Mouse (Mus musculus): ENCODE measurements around the gene Ccdc6. TPM values are rescaled to one million over a fixed set of nuclear protein-coding genes. Genes with fewer than 3 reads are reported as not detected.

The Ccdc6 gene
- polyA plus RNA-seq, 1 experiment from 2014 or later: 10.0 TPM

DNA sequence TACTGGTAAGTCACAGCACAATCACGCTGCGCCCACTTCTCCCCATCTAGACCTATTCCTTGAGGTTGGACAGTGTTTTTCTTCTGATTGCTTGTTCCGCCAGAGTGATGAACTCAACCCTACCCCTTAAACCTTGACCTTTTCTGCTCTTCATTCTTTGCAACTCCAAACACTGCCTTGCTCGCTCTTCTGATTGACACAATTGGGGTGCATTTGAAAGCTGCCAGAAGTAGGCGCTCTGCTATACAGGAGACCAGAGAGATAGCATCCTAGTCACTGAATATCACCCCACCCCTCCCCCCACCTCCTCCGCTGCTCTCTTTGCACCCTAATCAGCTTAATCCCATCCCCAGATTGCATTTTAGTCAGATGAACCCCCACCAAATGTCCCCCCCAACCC lies 27.6 kb upstream of the Ccdc6 start:
- no peak for DNase-seq (ENCODE audit: low spot score)
- H3K27me3 ChIP-seq (ENCODE audit: control insufficient read depth, insufficient read depth, low read length): no peaks in the 10 kb centered on the region
- 52% methylated on average over 6 of the region's 6 CpGs for WGBS

DNA sequence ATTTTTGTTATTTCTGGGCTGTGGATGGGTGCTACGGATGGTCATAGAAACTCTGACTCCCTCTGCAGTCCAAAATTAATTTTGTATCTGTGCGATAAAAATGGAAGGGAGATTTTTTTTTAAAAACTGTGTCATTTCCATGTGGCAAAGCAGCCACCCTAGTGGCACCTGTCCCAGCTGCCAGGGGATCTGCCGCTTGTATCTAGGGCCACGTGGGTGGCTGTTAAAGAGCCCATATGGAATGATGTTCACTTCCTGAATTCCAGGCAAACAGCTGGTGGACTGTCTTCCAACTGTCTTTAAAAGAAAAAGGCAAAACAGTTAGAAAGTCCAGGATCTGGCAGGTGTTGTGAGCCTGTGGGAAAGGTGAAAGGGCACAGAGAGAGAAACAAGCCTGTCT lies 25.6 kb upstream of the Ccdc6 start:
- TF ChIP-seq CTCF (IDR thresholded peaks at IDR 0.05; ENCODE audit: low read depth) (no peak), EP300 (optimal IDR thresholded peaks at IDR 0.05) (no peak)
- no peaks in the 10 kb centered on the region for H3K9me3 ChIP-seq (ENCODE audit: control insufficient read depth, low read length)
- H3K4me1 ChIP-seq (replicated peaks; ENCODE audit: control insufficient read depth, insufficient read depth): no peaks in the 10 kb centered on the region
- H3K4me2 ChIP-seq (replicated peaks; ENCODE audit: low read depth): no peak overlapping the region
- no peaks in the 10 kb centered on the region for H3K27me3 ChIP-seq (ENCODE audit: control insufficient read depth, insufficient read depth, low read length)
- ATAC-seq (ENCODE audit: low FRiP score, low TSS enrichment): no peak
- no peak for DNase-seq (ENCODE audit: low spot score)
- H3K36me3 ChIP-seq (ENCODE audit: control insufficient read depth, insufficient read depth, low read length): no peaks in the 10 kb centered on the region
- H3K27ac ChIP-seq (replicated peaks): no peak overlapping the region
- 92% methylated on average over 4 of the region's 4 CpGs for WGBS
- H3K9ac ChIP-seq (ENCODE audit: low read length): no peak overlapping the region
- no peak overlapping the region for H3K4me3 ChIP-seq (ENCODE audit: low read depth, low read length)

More for the DNA sequence above, 27.6 kb upstream of the Ccdc6 start:
- Histone ChIP-seq H3K4me3 (ENCODE audit: low read depth, low read length) (no peak overlapping the region), H3K4me1 (replicated peaks; ENCODE audit: control insufficient read depth, insufficient read depth) (no peaks in the 10 kb centered on the region), H3K9me3 (ENCODE audit: control insufficient read depth, low read length) (no peaks in the 10 kb centered on the region), H3K9ac (ENCODE audit: low read length) (no peak overlapping the region), H3K4me2 (replicated peaks; ENCODE audit: low read depth) (no peak overlapping the region), H3K36me3 (ENCODE audit: control insufficient read depth, insufficient read depth, low read length) (no peaks in the 10 kb centered on the region), H3K27ac (replicated peaks) (no peak overlapping the region)
- TF ChIP-seq EP300 (optimal IDR thresholded peaks at IDR 0.05) (no peak), CTCF (IDR thresholded peaks at IDR 0.05; ENCODE audit: low read depth) (no peak)
- ATAC-seq (ENCODE audit: low FRiP score, low TSS enrichment): no peak

DNA sequence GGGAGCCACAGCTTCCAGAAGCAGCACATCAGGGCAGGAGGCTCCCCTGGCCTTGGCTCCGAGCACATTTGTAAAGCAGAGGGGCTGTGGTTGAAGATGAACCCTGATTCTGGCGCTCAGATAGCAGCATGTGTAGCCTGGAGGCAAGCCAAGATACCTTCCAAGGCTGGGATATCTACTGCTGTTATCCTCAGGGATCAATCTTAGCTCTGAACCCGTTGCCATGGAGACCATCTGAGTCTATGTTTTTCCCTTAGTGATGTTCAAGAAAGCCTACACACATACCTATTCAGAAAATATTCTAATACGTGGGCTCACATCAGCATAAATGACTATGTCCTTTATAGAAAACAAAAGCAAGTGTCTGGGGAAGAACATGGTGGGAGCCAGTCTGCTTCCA lies 19.5 kb upstream of the Ccdc6 start:
- H3K4me1 ChIP-seq (replicated peaks; ENCODE audit: control insufficient read depth, insufficient read depth): no peaks in the 10 kb centered on the region
- no peaks in the 10 kb centered on the region for H3K9me3 ChIP-seq (ENCODE audit: control insufficient read depth, low read length)
- no peak for TF ChIP-seq CTCF (IDR thresholded peaks at IDR 0.05; ENCODE audit: low read depth)
- no peak for TF ChIP-seq EP300 (optimal IDR thresholded peaks at IDR 0.05)
- no peak for DNase-seq (ENCODE audit: low spot score)
- no peaks in the 10 kb centered on the region for H3K27me3 ChIP-seq (ENCODE audit: control insufficient read depth, insufficient read depth, low read length)
- no peak overlapping the region for H3K27ac ChIP-seq (replicated peaks)
- no peak overlapping the region for H3K4me3 ChIP-seq (ENCODE audit: low read depth, low read length)
- H3K4me2 ChIP-seq (replicated peaks; ENCODE audit: low read depth): no peak overlapping the region
- no peaks in the 10 kb centered on the region for H3K36me3 ChIP-seq (ENCODE audit: control insufficient read depth, insufficient read depth, low read length)
- WGBS: 69% methylated on average over 4 of the region's 4 CpGs
- ATAC-seq (ENCODE audit: low FRiP score, low TSS enrichment): no peak
- H3K9ac ChIP-seq (ENCODE audit: low read length): no peak overlapping the region

- TF ChIP-seq EP300 (optimal IDR thresholded peaks at IDR 0.05) (no peak), CTCF (IDR thresholded peaks at IDR 0.05; ENCODE audit: low read depth) (no peak)
- no peak overlapping the region for H3K4me3 ChIP-seq (ENCODE audit: low read depth, low read length)
- H3K4me2 ChIP-seq (replicated peaks; ENCODE audit: low read depth): no peak overlapping the region
- WGBS: 41% methylated on average over 8 of the region's 8 CpGs
- ATAC-seq (ENCODE audit: low FRiP score, low TSS enrichment) (no peak), DNase-seq (ENCODE audit: low spot score) (no peak)
- no peaks in the 10 kb centered on the region for H3K36me3 ChIP-seq (ENCODE audit: control insufficient read depth, insufficient read depth, low read length)
- no peaks in the 10 kb centered on the region for H3K9me3 ChIP-seq (ENCODE audit: control insufficient read depth, low read length)
- H3K9ac ChIP-seq (ENCODE audit: low read length): no peak overlapping the region
- H3K4me1 ChIP-seq (replicated peaks; ENCODE audit: control insufficient read depth, insufficient read depth): no peaks in the 10 kb centered on the region
- no peaks in the 10 kb centered on the region for H3K27me3 ChIP-seq (ENCODE audit: control insufficient read depth, insufficient read depth, low read length)
- H3K27ac ChIP-seq (replicated peaks): no peak overlapping the region
Observed at GRCm38 (mm10) chr10:70080908-70081307, 16.0 kb upstream of the Ccdc6 start.

GRCm38 (mm10) chr10:70081564-70082175 lies 15.3 kb upstream of the Ccdc6 start:
- Histone ChIP-seq H3K27ac (replicated peaks) (0 out of 2 replicates have a peak overlapping the region, but pooled peaks have one; percentile 4), H3K9me3 (ENCODE audit: control insufficient read depth, low read length) (no peaks in the 10 kb centered on the region), H3K4me3 (ENCODE audit: low read depth, low read length) (no peak overlapping the region), H3K9ac (ENCODE audit: low read length) (0 out of 2 replicates have a peak overlapping the region, but pooled peaks have one; percentile 41), H3K27me3 (ENCODE audit: control insufficient read depth, insufficient read depth, low read length) (no peaks in the 10 kb centered on the region), H3K4me1 (replicated peaks; ENCODE audit: control insufficient read depth, insufficient read depth) (no peaks in the 10 kb centered on the region), H3K36me3 (ENCODE audit: control insufficient read depth, insufficient read depth, low read length) (no peaks in the 10 kb centered on the region), H3K4me2 (replicated peaks; ENCODE audit: low read depth) (peak overlapping the region; percentile 31; the same call in 1 of the 2 replicates)
- WGBS: 43% methylated on average over 19 of the region's 19 CpGs
- ATAC-seq (ENCODE audit: low FRiP score, low TSS enrichment) (no peak; the same call in 1 of the 2 replicates), DNase-seq (ENCODE audit: low spot score) (no peak)
- TF ChIP-seq CTCF (IDR thresholded peaks at IDR 0.05; ENCODE audit: low read depth): no peak
- TF ChIP-seq EP300 (optimal IDR thresholded peaks at IDR 0.05): no peak

DNA sequence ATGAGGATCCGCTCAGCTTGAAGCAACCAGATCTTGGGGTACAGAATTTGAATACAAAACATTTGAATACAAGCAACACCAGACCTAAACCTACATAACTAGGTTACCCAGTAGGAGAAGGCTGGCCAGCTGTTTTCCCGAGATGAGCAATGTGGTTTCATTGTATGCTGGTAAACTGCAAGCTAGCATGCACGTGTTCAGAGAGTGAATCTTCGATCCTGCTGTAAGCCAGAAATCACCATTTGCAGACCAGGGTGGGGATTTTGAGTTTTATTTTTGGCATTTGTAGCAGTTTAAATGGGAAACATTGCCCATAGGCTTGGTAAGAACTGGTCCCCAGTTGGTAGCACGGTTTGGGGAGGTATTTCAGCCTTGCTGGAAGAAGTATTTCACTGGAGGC lies 13.7 kb upstream of the Ccdc6 start:
- no peaks in the 10 kb centered on the region; the same call in 1 of the 2 replicates for H3K9me3 ChIP-seq (ENCODE audit: control insufficient read depth, low read length)
- no peak overlapping the region for H3K4me2 ChIP-seq (replicated peaks; ENCODE audit: low read depth)
- no peak overlapping the region for H3K9ac ChIP-seq (ENCODE audit: low read length)
- H3K27ac ChIP-seq (replicated peaks): no peak overlapping the region
- ATAC-seq (ENCODE audit: low FRiP score, low TSS enrichment): no peak
- WGBS: 88% methylated on average over 5 of the region's 5 CpGs
- no peak overlapping the region for H3K4me3 ChIP-seq (ENCODE audit: low read depth, low read length)
- no peak for TF ChIP-seq CTCF (IDR thresholded peaks at IDR 0.05; ENCODE audit: low read depth)
- H3K4me1 ChIP-seq (replicated peaks; ENCODE audit: control insufficient read depth, insufficient read depth): no peaks in the 10 kb centered on the region
- no peaks in the 10 kb centered on the region for H3K36me3 ChIP-seq (ENCODE audit: control insufficient read depth, insufficient read depth, low read length)
- no peak for DNase-seq (ENCODE audit: low spot score)
- H3K27me3 ChIP-seq (ENCODE audit: control insufficient read depth, insufficient read depth, low read length): no peaks in the 10 kb centered on the region

All from stomach, postnatal 0 days (tissue).